13 mouse cellular contexts compared by ENCODE assay signal in the genomic region with DNA sequence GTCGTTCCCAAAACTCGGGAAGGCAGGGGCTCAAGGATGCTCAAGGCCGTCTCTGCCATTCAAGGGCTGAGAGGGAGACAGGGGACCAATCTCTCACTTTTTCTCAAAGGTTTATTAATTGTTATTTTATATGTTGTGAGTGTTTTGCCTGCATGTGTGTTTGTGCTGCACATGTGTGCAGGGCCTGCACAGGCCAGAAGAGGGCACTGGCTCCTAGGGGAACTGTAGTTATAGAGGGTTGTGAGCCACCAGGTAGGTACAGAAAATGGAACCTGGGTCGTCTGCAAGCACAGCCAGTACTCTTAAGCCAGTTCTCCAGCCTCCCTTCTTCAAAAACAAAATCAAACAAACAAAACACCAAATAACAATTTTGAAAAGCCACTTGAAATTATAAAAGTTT. TPM values are rescaled to one million over a fixed set of nuclear protein-coding genes. Genes with fewer than 3 reads are reported as not detected.
DNase-seq lines count a peak whose midpoint lies in the region; ATAC-seq and TF ChIP-seq lines count a peak whose summit lies in the region.
"Had no signal": no experiment of that assay in that cellular context is flagged by ENCODE, and none has a peak within 500 bp of the region (broad histone marks: within the 10 kb centered on the region; RNA-seq: fewer than 3 reads in every experiment).

No protein-coding gene starts in this region.

- H3K9ac ChIP-seq in heart, adult 2 months (ENCODE audit: low read depth, low read length) = no peak overlapping the region
- no peak overlapping the region for H3K9ac ChIP-seq in heart, embryonic 12.5 days
- no peak overlapping the region for H3K9ac ChIP-seq in midbrain, embryonic 14.5 days (replicated peaks; ENCODE audit: low read length)
- no peak overlapping the region for H3K9ac ChIP-seq in midbrain, embryonic 11.5 days (ENCODE audit: low read length)
- H3K9ac ChIP-seq: forebrain, embryonic 12.5 days; heart, embryonic 15.5 days had no signal

- H3K27me3 ChIP-seq in heart, adult 2 months (ENCODE audit: control insufficient read depth, insufficient read depth, low read length) = no peaks in the 10 kb centered on the region
- H3K27me3 ChIP-seq in heart, embryonic 12.5 days (replicated peaks) = no peaks in the 10 kb centered on the region
- H3K27me3 ChIP-seq in midbrain, embryonic 14.5 days (ENCODE audit: control insufficient read depth, insufficient read depth, low read length) = no peaks in the 10 kb centered on the region
- no peaks in the 10 kb centered on the region for H3K27me3 ChIP-seq in midbrain, embryonic 11.5 days (ENCODE audit: control insufficient read depth, insufficient read depth, low read length)
- H3K27me3 ChIP-seq: forebrain, embryonic 12.5 days; heart, embryonic 15.5 days had no signal

- TF ChIP-seq EP300 in heart, adult 2 months (IDR thresholded peaks at IDR 0.05; ENCODE audit: insufficient read depth, low read depth, low read length) = no peak

- WGBS in heart, adult 2 months = 95% methylated on average over 4 of the region's 4 CpGs
- WGBS in heart, embryonic 12.5 days = 92% methylated on average over 4 of the region's 4 CpGs
- 93% methylated on average over 4 of the region's 4 CpGs for WGBS in midbrain, embryonic 14.5 days
- WGBS in midbrain, embryonic 11.5 days = 94% methylated on average over 4 of the region's 4 CpGs

- peak; percentile 67 for TF ChIP-seq CTCF in heart, adult 2 months (IDR thresholded peaks at IDR 0.05)
- peak; percentile 30 for TF ChIP-seq CTCF in cortical plate, adult 2 months (IDR thresholded peaks at IDR 0.05; ENCODE audit: extremely low read depth, insufficient read depth, low read length)

- intact Hi-C loops in heart, adult 2 months (cut with DNase I) = loop anchor here (5.0 kb wide), 1 partner anchor 74 kb away; no protein-coding TSS in a partner anchor

- TF ChIP-seq POLR2A in heart, adult 2 months (IDR thresholded peaks at IDR 0.05; ENCODE audit: insufficient read depth, low read depth, low read length) = no peak
- no peak for TF ChIP-seq POLR2A in cortical plate, adult 2 months (IDR thresholded peaks at IDR 0.05; ENCODE audit: extremely low read depth, insufficient read depth, low read length)

- H3K4me3 ChIP-seq in heart, adult 2 months = no peak overlapping the region
- H3K4me3 ChIP-seq in heart, embryonic 12.5 days = no peak overlapping the region
- no peak overlapping the region for H3K4me3 ChIP-seq in midbrain, embryonic 14.5 days (replicated peaks; ENCODE audit: low read depth, low read length)
- H3K4me3 ChIP-seq in midbrain, embryonic 11.5 days (ENCODE audit: low read depth, low read length) = no peak overlapping the region
- no peak overlapping the region for H3K4me3 ChIP-seq in cortical plate, adult 2 months (ENCODE audit: insufficient read depth, low read length)
- H3K4me3 ChIP-seq: forebrain, embryonic 12.5 days; heart, embryonic 15.5 days had no signal

- H3K27ac ChIP-seq in heart, adult 2 months = no peak overlapping the region
- no peak overlapping the region for H3K27ac ChIP-seq in heart, embryonic 12.5 days (ENCODE audit: poor library complexity, severe bottlenecking)
- no peak overlapping the region for H3K27ac ChIP-seq in midbrain, embryonic 14.5 days (replicated peaks; ENCODE audit: low read depth, low read length)
- H3K27ac ChIP-seq in midbrain, embryonic 11.5 days (ENCODE audit: low read depth, low read length) = no peak overlapping the region
- H3K27ac ChIP-seq in cortical plate, adult 2 months (ENCODE audit: insufficient read depth, low read length) = no peak overlapping the region
- H3K27ac ChIP-seq: forebrain, embryonic 12.5 days; heart, embryonic 15.5 days had no signal

- H3K36me3 ChIP-seq in heart, adult 2 months (ENCODE audit: control insufficient read depth, insufficient read depth, low read length) = no peaks in the 10 kb centered on the region
- H3K36me3 ChIP-seq in heart, embryonic 12.5 days = peaks cover 95% of the 10 kb centered on the region
- peaks cover 96% of the 10 kb centered on the region for H3K36me3 ChIP-seq in midbrain, embryonic 14.5 days (ENCODE audit: control insufficient read depth, insufficient read depth, low read length)
- peaks cover 31% of the 10 kb centered on the region for H3K36me3 ChIP-seq in midbrain, embryonic 11.5 days (ENCODE audit: control insufficient read depth, insufficient read depth, low read length)

- H3K4me1 ChIP-seq in heart, adult 2 months (ENCODE audit: control insufficient read depth, insufficient read depth, low read length) = no peaks in the 10 kb centered on the region
- 0 out of 2 replicates have a peak, but pooled peaks cover 3% of the 10 kb centered on the region for H3K4me1 ChIP-seq in heart, embryonic 12.5 days (replicated peaks)
- no peaks in the 10 kb centered on the region for H3K4me1 ChIP-seq in midbrain, embryonic 14.5 days (ENCODE audit: control insufficient read depth, insufficient read depth, low read length)
- H3K4me1 ChIP-seq in midbrain, embryonic 11.5 days (ENCODE audit: control insufficient read depth, insufficient read depth, low read length) = no peaks in the 10 kb centered on the region
- H3K4me1 ChIP-seq in cortical plate, adult 2 months (ENCODE audit: control insufficient read depth, insufficient read depth, low read length) = 0 out of 2 replicates have a peak, but pooled peaks cover 3% of the 10 kb centered on the region
- H3K4me1 ChIP-seq: forebrain, embryonic 12.5 days; heart, embryonic 15.5 days had no signal

- no peak for DNase-seq in heart, adult 2 months
- DNase-seq in midbrain, embryonic 14.5 days = peak; percentile 31
- DNase-seq in midbrain, embryonic 11.5 days (ENCODE audit: low spot score, missing footprints) = no peak
- peak; percentile 61 for DNase-seq in thymus, postnatal 14 days
- no peak for DNase-seq in left cerebral cortex, adult 11 months (ENCODE audit: low spot score)
- DNase-seq: cerebellum, adult 11-12 months had no signal

- no peaks in the 10 kb centered on the region for H3K9me3 ChIP-seq in heart, embryonic 12.5 days (replicated peaks)
- H3K9me3 ChIP-seq in midbrain, embryonic 14.5 days (ENCODE audit: control insufficient read depth, low read length) = no peaks in the 10 kb centered on the region
- peaks cover 3% of the 10 kb centered on the region; the same call in 1 of the 2 replicates for H3K9me3 ChIP-seq in midbrain, embryonic 11.5 days (ENCODE audit: control insufficient read depth, low read length)
- H3K9me3 ChIP-seq: forebrain, embryonic 12.5 days; heart, embryonic 15.5 days had no signal

- no peak overlapping the region for H3K4me2 ChIP-seq in heart, embryonic 12.5 days
- no peak overlapping the region for H3K4me2 ChIP-seq in midbrain, embryonic 14.5 days (ENCODE audit: low read length)
- no peak overlapping the region for H3K4me2 ChIP-seq in midbrain, embryonic 11.5 days
- H3K4me2 ChIP-seq: forebrain, embryonic 12.5 days; heart, embryonic 15.5 days had no signal

- no peak for ATAC-seq in heart, embryonic 12.5 days (ENCODE audit: insufficient number of reproducible peaks, low FRiP score)
- no peak for ATAC-seq in midbrain, embryonic 14.5 days (ENCODE audit: low FRiP score, low TSS enrichment)
- ATAC-seq in midbrain, embryonic 11.5 days (ENCODE audit: low FRiP score) = no peak
- ATAC-seq in cerebellum, adult (ENCODE audit: insufficient number of reproducible peaks, low FRiP score, low TSS enrichment) = no peak

- no peaks in the 10 kb centered on the region for H3K79me2 ChIP-seq in heart, adult 2 months (replicated peaks; ENCODE audit: control insufficient read depth, insufficient read depth, low read length)

RNA-seq across cellular contexts. Expression of a gene that starts 44.2 kb away (rescaled TPM):
- total RNA-seq in heart, adult 2 months (2021) = 10 to 100 TPM; 22.9 to 26.4 TPM
- 23.3 and 29.9 TPM in 2 replicates for polyA plus RNA-seq in heart, adult 2 months (2012; rRNA removed)
- 24.9 and 25.3 TPM in 2 replicates for polyA plus RNA-seq in heart, embryonic 12.5 days (2016; fragmentation: Nextera tagmentation; extraction: Ambion mirVana)
- polyA plus RNA-seq in midbrain, embryonic 14.5 days (2014; fragmentation: Nextera tagmentation; extraction: Ambion mirVana) = 42.0 and 49.2 TPM in 2 replicates
- polyA plus RNA-seq in midbrain, embryonic 11.5 days (2014; fragmentation: Nextera tagmentation; extraction: Ambion mirVana) = 37.4 and 40.6 TPM in 2 replicates
- 45.1 and 47.2 TPM in 2 replicates for polyA plus RNA-seq in cortical plate, adult 2 months (2012; rRNA removed)

RNA-seq across cellular contexts. Expression of a gene that starts 49.7 kb away (rescaled TPM):
- 10 to 100 TPM; 28.0 to 28.9 TPM for total RNA-seq in heart, adult 2 months (2021)
- 10.7 and 11.5 TPM in 2 replicates for polyA plus RNA-seq in heart, adult 2 months (2012; rRNA removed)
- polyA plus RNA-seq in heart, embryonic 12.5 days (2016; fragmentation: Nextera tagmentation; extraction: Ambion mirVana) = 9.0 and 9.1 TPM in 2 replicates
- polyA plus RNA-seq in midbrain, embryonic 14.5 days (2014; fragmentation: Nextera tagmentation; extraction: Ambion mirVana) = 17.3 and 23.9 TPM in 2 replicates
- 15.7 and 17.1 TPM in 2 replicates for polyA plus RNA-seq in midbrain, embryonic 11.5 days (2014; fragmentation: Nextera tagmentation; extraction: Ambion mirVana)
- 12.4 and 13.0 TPM in 2 replicates for polyA plus RNA-seq in cortical plate, adult 2 months (2012; rRNA removed)

RNA-seq across cellular contexts. Expression of a gene that starts 52.8 kb away (rescaled TPM):
- total RNA-seq in heart, adult 2 months (2021) = 1 to 10 TPM; 1.6 to 2.2 TPM
- 0.94 and 2.4 TPM in 2 replicates for polyA plus RNA-seq in heart, adult 2 months (2012; rRNA removed)
- polyA plus RNA-seq in heart, embryonic 12.5 days (2016; fragmentation: Nextera tagmentation; extraction: Ambion mirVana) = not detected in 2 replicates
- polyA plus RNA-seq in midbrain, embryonic 14.5 days (2014; fragmentation: Nextera tagmentation; extraction: Ambion mirVana) = 0.24 and 0.74 TPM in 2 replicates
- not detected in 2 replicates for polyA plus RNA-seq in midbrain, embryonic 11.5 days (2014; fragmentation: Nextera tagmentation; extraction: Ambion mirVana)
- 13.3 and 14.2 TPM in 2 replicates for polyA plus RNA-seq in cortical plate, adult 2 months (2012; rRNA removed)
- polyA plus RNA-seq: forebrain, embryonic 12.5 days; heart, embryonic 15.5 days; lung, embryonic 16.5 days; stomach, embryonic 14.5 days had no signal

Comparison
In these comparisons a context has a peak if more than half of its experiments do, and no peak if none do; other contexts are left out.
1. DNase-seq: peak in midbrain, embryonic 14.5 days (single experiment) and thymus, postnatal 14 days (single experiment); none in heart, adult 2 months (0 of 2), midbrain, embryonic 11.5 days (single experiment) and left cerebral cortex, adult 11 months (single experiment).